Mouse (Mus musculus) left cerebral cortex, postnatal 25 days (tissue): ENCODE results near the gene Cd9. TPM values are rescaled to one million over a fixed set of nuclear protein-coding genes. Genes with fewer than 3 reads are reported as not detected.

Experiments
- DNase-seq, 2 experiments: peaks; one replicate each; pipeline ENCODE4 v3.0.0; 2022; ENCODE audit warnings: low spot score in 2 of 2, mixed read lengths in 1 of 2
- intact Hi-C: fragments of 180-260 bp; cut with DNase I; formaldehyde crosslinking; loops from one replicate; pipeline ENCODE4 v1.15.1; 2025
- total RNA-seq, 2 experiments: library from RNA; stranded (reverse); gene quantifications; 2 replicates each; pipeline ENCODE4 v1.2.3; 2021

Cd9 gene
- total RNA-seq, 2 experiments from 2014 or later = 48.6 to 56.9 TPM

DNA sequence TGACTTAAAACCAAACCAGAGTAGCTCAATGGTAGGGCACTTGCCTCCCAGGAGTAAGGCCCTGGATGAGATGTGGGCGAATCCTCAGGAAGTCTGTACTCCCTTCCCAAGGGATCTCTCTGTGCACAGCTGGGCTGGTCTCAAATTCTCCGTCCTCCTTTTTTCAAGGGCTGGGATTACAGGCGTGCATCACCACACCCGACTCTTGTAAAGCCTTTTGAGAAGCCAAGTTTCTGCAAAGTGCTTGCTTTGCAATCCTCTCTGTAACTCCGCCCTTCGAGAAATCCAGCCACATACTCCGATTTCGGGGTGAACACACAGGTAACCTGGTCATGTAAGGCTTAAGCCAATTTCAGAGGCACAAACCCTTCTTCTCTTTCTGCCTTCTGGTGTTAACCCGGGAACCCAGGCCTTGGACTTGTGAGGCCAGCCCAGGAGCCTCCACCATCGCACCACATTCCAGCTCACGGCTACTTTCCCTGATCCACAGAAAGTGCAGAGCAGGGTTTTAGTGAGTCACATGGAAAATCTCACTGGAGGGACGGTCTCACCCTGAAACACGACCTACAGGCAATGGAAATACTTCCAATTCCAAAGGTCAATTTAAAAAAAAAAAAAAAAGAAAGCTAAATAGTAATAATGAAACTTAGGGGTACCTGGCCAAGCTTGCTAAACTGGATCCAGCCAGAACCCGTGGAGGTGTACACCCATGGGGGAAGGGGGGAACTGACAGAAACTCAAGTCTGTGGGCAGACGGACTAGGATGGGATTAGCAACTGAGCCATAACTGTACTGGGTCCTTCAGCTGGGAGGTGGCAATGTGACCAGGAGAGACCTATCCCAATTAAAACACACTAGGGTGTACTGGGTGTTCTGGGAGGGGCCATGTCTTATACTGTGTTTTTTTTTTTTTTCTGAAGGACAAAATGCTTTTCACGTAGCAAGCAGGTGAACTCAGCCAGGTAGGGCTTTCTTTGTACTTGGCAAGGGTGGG is 16.2 kb downstream of the Cd9 start:
- intact Hi-C loops = no loop called here

DNA sequence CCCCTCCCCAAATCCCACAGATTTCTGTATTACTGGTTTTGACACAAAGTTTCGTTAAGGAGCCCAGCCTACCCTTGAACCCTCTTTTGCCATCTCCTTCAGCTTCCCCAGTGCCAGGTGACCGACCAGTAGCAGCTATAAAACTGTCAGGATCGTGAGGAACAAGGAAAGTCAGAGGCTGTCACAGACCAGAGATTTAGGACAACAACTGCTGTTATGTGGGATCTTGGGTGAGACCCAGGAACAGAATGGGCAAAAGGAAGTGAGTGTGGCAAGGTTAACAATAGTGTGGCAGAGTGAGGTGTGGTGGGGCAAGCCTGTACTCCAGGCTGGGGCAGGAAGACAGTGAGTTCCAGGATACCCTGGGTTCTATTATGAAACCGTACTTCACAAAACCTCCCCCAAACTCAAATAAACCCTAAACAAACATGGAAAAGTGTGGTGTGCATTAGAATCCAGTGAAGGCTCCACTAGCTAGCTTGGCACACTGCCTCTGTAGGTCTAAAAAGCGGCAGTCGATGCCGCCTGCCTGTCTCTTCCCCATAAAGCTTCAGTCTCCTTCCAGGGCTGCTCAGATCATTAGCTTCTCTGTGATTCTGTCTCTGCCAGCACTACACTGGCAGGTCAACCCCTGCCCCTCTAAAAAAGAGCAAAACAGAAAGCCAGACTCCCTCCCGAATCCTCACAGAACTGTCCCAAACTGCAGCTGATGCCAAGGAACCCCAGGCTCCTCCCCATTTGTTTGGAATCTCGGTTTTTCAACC is 17.6 kb downstream of the Cd9 start:
- no peak for DNase-seq
- intact Hi-C loops = no loop called here

More for the DNA sequence above, 16.2 kb downstream of the Cd9 start:
- DNase-seq = no peak

DNA sequence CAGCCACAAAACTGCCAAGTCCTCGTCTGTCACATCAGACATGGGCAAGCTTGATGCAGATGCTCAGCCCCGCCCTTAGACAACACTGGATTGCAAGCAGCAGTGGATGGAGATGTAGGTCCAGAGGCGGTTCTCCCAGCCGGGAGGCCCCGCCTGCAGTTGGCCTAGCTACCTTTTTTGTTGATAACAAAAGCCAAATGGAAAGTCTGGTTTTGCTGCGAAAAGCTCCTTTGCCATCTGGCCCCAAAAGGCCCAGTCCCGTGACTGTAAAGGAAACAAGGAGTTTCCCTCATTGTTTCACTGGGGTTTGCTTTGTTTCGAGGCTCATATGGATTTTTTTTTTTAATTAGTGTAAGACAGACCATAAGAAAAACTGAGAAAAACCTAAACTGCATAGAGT is 18.5 kb downstream of the Cd9 start:
- no peak for DNase-seq
- intact Hi-C loops = no loop called here

DNA sequence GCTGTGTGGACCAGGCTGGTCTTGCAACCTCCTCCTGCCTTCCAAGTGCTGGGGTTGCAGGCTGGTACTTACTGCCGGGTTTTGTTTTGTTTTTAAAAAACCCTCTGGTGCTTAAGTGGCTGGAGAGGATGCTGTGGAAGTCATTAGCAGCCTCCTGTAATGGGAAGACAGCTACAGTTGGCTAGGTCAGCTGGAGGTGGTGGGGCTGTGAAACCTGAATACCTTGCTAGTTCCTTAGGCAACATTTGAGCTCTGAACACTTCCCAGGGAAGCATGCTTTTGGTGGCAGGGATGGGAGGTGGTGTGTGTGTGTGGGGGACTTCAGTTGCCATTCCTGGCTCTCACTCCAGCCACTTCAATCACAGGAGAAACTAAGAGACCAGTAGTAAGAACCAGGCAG is 19.4 kb downstream of the Cd9 start:
- DNase-seq = no peak
- intact Hi-C loops = no loop called here

GRCm38 (mm10) chr6:125473939-125474338 is 20.7 kb downstream of the Cd9 start:
- intact Hi-C loops = no loop called here
- no peak for DNase-seq

DNA sequence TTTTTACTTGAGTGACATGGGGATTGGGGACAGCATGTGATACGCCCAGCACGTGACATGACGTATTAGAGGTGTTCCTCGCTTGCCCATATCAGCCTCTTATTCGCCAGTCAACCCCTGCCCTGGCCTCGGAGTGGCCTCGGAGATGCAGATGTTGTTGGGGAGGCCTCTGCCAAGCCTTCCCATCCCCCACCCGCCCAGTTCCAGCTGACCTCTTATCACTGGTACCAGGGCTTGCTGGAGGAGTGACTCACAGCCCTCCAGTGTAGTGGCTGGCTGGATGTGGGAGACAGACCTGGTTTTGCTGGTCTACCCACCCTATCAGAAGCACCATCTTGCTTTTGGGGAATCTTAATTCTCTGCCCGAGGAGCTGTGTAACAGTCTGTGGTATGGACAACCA is 21.3 kb downstream of the Cd9 start:
- intact Hi-C loops = no loop called here
- DNase-seq = no peak

DNA sequence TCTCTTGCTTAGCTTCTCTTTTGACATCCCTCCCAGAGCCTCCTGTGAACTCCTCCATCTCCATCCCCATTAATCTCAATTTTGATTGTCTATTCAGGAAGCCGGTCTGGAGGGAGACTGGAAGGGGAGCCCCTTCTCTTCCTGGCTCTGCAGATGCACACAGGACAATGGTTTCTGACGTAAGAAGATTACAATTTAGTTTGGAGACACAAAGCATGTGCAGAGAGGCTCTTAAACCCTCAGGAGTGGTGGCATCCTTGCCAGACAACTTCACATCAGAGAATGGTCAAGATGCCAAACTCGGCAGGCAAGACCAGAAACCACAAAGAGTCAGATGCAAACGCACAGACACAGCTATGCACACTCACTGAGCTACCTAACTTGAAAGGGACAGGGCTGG is 22.7 kb downstream of the Cd9 start:
- DNase-seq = no peak
- intact Hi-C loops = no loop called here

DNA sequence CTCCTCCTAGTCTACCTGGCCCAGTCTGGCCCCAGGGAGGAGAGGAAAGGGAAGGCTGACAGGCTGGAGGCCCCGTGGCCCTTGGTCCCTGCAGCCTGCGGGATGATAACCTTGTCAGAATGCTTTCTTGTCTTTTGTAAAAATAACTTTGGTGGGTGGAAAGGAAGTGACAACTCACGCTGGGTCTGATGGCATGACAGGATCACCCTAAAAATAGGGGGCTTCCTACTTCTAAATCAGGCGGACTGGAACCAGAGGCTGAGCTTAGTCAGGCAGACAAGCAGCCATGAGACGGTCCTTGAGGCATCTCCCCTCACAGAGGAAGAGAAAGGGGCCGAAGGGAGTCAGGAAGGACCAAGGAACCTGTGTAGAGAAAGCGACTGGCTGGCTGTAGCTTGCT is 23.3 kb downstream of the Cd9 start:
- peak in 1 of 2 experiments; percentile 43 for DNase-seq
- intact Hi-C loops = no loop called here

DNA sequence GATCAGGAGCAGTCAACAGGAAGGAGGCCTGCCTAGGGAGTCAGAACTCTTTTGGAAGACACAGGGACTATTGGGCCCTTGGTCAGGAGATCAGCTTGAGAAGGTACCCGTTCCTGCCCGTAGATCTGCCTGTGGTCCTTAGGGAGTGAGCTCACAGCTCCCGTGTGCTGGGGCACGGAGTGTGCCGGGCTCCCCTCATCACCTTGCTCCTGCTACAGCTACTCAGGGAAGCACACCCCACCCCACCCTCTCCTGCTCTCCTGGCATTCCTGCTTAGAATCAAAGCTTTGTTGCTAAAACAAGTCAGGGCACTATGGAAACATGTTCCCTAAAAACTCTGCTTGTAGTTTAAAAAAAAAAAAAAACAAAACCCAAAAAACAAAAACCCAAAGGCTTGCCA is 24.0 kb downstream of the Cd9 start:
- intact Hi-C loops = no loop called here
- no peak for DNase-seq

DNA sequence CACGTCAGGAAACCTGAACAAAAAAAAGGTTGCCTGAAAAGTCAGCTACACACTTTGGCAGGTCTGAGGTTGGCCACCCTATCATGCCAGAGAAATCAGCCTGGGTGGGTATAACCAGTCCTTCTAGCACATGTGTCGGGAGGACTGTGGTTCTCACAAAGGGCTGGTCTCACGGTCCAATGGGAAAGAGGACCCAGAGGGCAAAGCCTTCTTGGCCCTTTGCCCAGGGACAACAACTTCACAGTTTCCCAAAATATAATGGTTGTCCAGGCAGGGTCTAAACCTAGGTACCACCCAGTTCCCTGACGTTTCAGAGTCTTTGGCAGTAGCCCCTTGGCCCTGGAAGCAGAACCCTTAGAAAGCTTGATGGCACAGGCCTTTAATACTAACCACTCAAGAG is 25.4 kb downstream of the Cd9 start:
- no peak for DNase-seq
- intact Hi-C loops = no loop called here

- DNase-seq = peak in 1 of 2 experiments; percentile 43
- intact Hi-C loops = no loop called here
These were observed 26.2 kb downstream of the Cd9 start for GRCm38 (mm10) chr6:125468179-125468960.

DNA sequence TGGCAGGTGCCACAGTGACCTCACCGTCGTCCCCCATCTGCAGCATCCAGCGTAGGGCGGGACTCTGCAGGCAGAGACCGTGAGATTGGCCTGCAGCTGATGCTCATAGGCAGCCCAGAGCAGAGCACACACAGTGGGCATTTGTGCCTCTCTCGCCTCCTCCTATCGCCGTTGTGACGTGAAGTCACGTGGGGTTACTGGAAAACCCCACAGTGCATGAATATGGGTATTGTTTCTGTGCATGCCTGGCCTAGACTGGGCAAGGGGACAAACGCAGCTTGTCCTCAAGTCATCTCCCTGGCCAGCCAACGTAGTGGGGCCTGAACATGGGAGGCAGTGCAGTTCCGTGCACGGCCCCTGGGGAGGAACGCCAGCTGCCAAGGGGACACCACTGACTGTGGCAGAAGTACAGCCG is 27.3 kb downstream of the Cd9 start:
- intact Hi-C loops = no loop called here
- DNase-seq = peak; percentile 40 to 68

DNA sequence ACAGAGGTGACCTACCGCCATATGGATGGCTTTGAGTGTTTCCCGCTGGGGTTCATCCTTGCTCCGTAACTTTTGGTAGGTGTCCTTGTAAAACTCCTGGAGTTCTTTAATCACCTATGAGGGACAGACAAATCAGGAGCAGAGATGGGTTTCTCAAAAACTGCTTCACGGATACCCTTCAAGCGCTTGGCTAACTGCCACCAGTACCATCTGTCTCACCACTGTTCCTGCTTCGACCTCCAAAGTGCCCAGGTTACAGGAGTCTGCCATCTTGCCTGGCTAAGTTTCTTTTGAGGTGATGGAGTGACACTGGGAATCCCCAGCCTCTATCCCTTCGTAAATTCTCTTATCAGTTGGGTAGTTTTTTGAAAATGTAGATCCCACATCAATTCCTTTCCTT is 32.3 kb downstream of the Cd9 start:
- intact Hi-C loops = no loop called here
- DNase-seq = no peak

DNA sequence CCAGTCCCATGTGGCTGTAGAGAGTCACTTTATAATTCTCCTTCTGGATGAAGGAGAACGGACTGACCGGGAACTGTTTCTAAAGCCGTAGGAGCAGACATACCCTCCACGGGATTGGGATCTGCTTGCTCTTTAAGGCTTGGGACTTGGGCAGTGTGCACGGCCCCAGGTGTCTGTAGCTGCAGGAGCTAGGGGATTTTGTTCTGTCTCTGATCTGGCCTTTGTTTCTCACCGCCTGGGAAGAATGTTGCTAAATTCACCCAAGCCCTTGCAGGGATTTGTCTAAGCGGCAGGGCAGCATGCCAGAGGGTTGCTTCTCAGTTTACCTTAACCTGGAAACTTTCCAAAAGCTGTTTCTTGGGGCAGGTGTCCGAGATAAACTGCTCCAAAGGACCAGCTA is 32.8 kb downstream of the Cd9 start:
- no peak for DNase-seq
- intact Hi-C loops = no loop called here

GRCm38 (mm10) chr6:125461325-125461724 is 33.3 kb downstream of the Cd9 start:
- intact Hi-C loops = no loop called here
- no peak for DNase-seq

GRCm38 (mm10) chr6:125460589-125460988 is 34.0 kb downstream of the Cd9 start:
- intact Hi-C loops = no loop called here
- no peak for DNase-seq

DNA sequence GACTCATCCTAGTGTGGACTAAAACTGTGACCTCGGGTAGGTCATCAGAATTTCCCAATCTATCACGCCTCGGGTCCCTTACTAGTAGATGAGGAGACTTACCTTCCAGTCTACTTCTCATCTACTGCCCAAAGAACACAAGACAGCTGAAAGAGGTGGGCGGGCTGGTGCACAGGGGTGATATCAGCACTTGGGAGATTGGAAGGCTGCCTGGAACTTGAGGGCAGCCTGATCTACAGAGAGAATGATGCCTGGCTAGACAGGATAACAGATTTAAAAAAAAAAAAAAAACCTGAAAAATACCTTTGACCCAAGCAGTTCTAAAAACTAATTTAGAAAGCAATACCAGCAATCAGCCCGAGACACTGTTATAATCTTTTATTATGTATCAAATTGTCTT is 34.7 kb downstream of the Cd9 start:
- DNase-seq = no peak
- intact Hi-C loops = no loop called here

DNA sequence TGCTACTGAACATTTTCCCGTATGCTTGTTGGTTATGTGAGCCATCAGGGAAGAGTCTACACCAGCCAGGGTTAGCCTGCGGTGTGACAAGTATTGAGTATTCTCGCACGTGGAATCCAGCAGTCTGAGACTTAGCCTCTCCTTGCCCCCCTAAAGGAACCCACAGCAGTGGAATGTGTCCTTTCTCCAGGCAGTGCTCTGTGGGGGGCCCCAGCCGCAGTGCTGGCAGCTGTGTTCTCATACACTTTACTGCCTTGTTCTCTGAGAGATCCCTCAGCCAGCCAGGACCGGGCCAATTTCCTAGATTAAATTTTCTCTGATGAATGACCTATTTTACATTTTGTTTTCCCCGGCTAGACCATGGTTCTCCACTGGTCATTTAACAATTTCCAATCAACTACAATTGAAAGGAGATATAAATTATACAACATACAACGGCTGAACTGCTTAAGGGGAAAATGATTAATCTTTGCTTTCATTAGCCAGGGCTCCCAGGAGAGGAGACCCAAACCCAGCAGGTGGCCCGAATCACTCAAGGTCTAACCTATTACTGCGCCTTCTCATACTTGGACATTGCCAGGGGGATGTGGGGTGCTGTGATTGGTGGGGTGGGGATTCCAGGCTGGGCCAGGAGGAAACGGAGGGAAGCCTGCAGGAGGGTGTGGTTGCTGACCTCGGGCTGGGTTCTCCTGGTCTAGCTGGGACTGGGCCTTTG is 38.6 kb downstream of the Cd9 start:
- intact Hi-C loops = no loop called here
- DNase-seq = no peak

DNA sequence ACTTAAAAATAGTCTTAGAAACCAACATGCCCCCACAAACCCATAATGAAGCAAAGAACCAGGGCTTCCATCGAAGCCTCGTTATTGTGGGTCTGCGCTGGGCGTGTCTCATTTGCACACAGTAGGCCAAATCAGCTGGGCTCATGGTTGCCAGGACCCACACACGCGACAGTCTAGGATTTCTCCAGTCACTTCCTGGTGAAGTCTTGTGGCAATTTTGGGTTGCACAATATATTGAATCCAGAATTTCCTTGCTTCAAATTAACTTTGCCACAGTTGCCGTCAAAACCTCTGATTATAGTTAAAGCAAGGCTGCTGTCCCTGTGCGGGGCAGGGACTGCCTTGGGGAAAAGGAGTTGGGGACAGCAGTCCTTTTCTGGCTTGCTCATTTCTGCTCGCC is 39.9 kb downstream of the Cd9 start:
- intact Hi-C loops = no loop called here
- DNase-seq = no peak
